Mouse (Mus musculus): Measurements from ENCODE around the gene Anxa2. TPM values are rescaled to one million over a fixed set of nuclear protein-coding genes. Genes with fewer than 3 reads are reported as not detected.

Anxa2 gene
- polyA plus RNA-seq, 1 experiment from 2014 or later = 387 TPM

- Histone ChIP-seq H3K27ac (ENCODE audit: poor library complexity, severe bottlenecking) (no peak overlapping the region), H3K9ac (no peak overlapping the region), H3K4me2 (no peak overlapping the region), H3K9me3 (replicated peaks) (no peaks in the 10 kb centered on the region), H3K36me3 (no peaks in the 10 kb centered on the region), H3K4me1 (replicated peaks) (peaks cover 14% of the 10 kb centered on the region), H3K4me3 (no peak overlapping the region), H3K27me3 (replicated peaks) (no peaks in the 10 kb centered on the region)
- no peak for ATAC-seq (ENCODE audit: insufficient number of reproducible peaks, low FRiP score)
- WGBS = 89% methylated on average over 9 of the region's 9 CpGs
These were observed 2.8 kb upstream of the Anxa2 start for GRCm38 (mm10) chr9:69450636-69451035.

GRCm38 (mm10) chr9:69451886-69452810 lies 1.3 kb upstream of the Anxa2 start:
- H3K4me1 ChIP-seq (replicated peaks) = peaks cover 29% of the 10 kb centered on the region
- no peak overlapping the region for H3K27ac ChIP-seq (ENCODE audit: poor library complexity, severe bottlenecking)
- 85% methylated on average over 10 of the region's 10 CpGs for WGBS
- H3K4me2 ChIP-seq = no peak overlapping the region
- no peaks in the 10 kb centered on the region for H3K9me3 ChIP-seq (replicated peaks)
- H3K4me3 ChIP-seq = no peak overlapping the region
- no peak overlapping the region for H3K9ac ChIP-seq
- no peaks in the 10 kb centered on the region for H3K27me3 ChIP-seq (replicated peaks)
- 0 out of 2 replicates have a peak, but pooled peaks cover 3% of the 10 kb centered on the region for H3K36me3 ChIP-seq
- no peak for ATAC-seq (ENCODE audit: insufficient number of reproducible peaks, low FRiP score)

GRCm38 (mm10) chr9:69453901-69454666 lies 664 bp downstream of the Anxa2 start:
- H3K9me3 ChIP-seq (replicated peaks) = no peaks in the 10 kb centered on the region
- H3K27ac ChIP-seq (ENCODE audit: poor library complexity, severe bottlenecking) = peak overlapping the region; percentile 94
- peak; percentile 62 for ATAC-seq (ENCODE audit: insufficient number of reproducible peaks, low FRiP score)
- peak overlapping the region; percentile 78 for H3K4me3 ChIP-seq
- 0 out of 2 replicates have a peak, but pooled peaks cover 3% of the 10 kb centered on the region for H3K36me3 ChIP-seq
- peaks cover 46% of the 10 kb centered on the region for H3K4me1 ChIP-seq (replicated peaks)
- no peaks in the 10 kb centered on the region for H3K27me3 ChIP-seq (replicated peaks)
- H3K9ac ChIP-seq = peak overlapping the region; percentile 86
- whole genome bisulfite sequencing = 1% methylated on average over 31 of the region's 32 CpGs
- H3K4me2 ChIP-seq = peak overlapping the region; percentile 75

- 48% methylated on average over 4 of the region's 4 CpGs for WGBS
These were observed 1.3 kb downstream of the Anxa2 start for GRCm38 (mm10) chr9:69454691-69455090.

DNA sequence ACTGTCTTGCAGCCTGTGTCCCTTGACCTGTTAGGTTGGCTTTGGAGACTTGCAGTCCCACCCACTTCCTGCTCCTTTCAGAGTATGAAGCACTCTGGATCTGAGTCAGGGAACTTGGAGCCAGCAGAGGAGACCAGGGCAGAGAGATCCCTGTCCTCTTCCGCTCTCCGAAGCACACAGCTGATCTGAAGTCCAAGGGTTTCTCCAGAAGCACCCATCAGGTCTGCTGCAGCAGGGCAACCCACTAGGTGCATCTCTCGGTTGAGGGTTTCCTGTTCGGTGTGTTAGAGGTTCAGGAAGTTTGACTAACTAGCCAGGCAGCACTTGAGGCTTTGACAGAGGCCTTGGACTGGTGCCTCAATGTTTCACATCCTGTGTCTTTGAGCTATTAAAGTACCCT lies 2.0 kb downstream of the Anxa2 start:
- peak overlapping the region; percentile 78 for H3K4me3 ChIP-seq
- 41% methylated on average over 4 of the region's 4 CpGs for WGBS
- H3K9ac ChIP-seq = peak overlapping the region; percentile 60; the same call in 1 of the 2 replicates
- H3K9me3 ChIP-seq (replicated peaks) = no peaks in the 10 kb centered on the region
- peak overlapping the region; percentile 78 for H3K27ac ChIP-seq (ENCODE audit: poor library complexity, severe bottlenecking)
- H3K27me3 ChIP-seq (replicated peaks) = no peaks in the 10 kb centered on the region
- H3K4me2 ChIP-seq = peak overlapping the region; percentile 75
- H3K4me1 ChIP-seq (replicated peaks) = peaks cover 59% of the 10 kb centered on the region
- ATAC-seq (ENCODE audit: insufficient number of reproducible peaks, low FRiP score) = no peak
- peaks cover 13% of the 10 kb centered on the region for H3K36me3 ChIP-seq

More at GRCm38 (mm10) chr9:69454691-69455090, 1.3 kb downstream of the Anxa2 start:
- ATAC-seq (ENCODE audit: insufficient number of reproducible peaks, low FRiP score) = no peak
- H3K27ac ChIP-seq (ENCODE audit: poor library complexity, severe bottlenecking) = peak overlapping the region; percentile 94
- no peaks in the 10 kb centered on the region for H3K9me3 ChIP-seq (replicated peaks)
- H3K27me3 ChIP-seq (replicated peaks) = no peaks in the 10 kb centered on the region
- H3K4me3 ChIP-seq = peak overlapping the region; percentile 78
- H3K4me2 ChIP-seq = peak overlapping the region; percentile 75
- peak overlapping the region; percentile 86 for H3K9ac ChIP-seq
- peaks cover 52% of the 10 kb centered on the region for H3K4me1 ChIP-seq (replicated peaks)
- peaks cover 6% of the 10 kb centered on the region; the same call in 1 of the 2 replicates for H3K36me3 ChIP-seq

GRCm38 (mm10) chr9:69456406-69457075 lies 3.1 kb downstream of the Anxa2 start:
- Histone ChIP-seq H3K9me3 (replicated peaks) (no peaks in the 10 kb centered on the region), H3K27me3 (replicated peaks) (no peaks in the 10 kb centered on the region), H3K36me3 (peaks cover 19% of the 10 kb centered on the region), H3K4me2 (peak overlapping the region; percentile 75), H3K4me3 (no peak overlapping the region), H3K4me1 (replicated peaks) (peaks cover 60% of the 10 kb centered on the region), H3K9ac (no peak overlapping the region), H3K27ac (ENCODE audit: poor library complexity, severe bottlenecking) (peak overlapping the region; percentile 83)
- no peak for ATAC-seq (ENCODE audit: insufficient number of reproducible peaks, low FRiP score)
- WGBS = 74% methylated on average over 15 of the region's 15 CpGs

- Histone ChIP-seq H3K27ac (ENCODE audit: poor library complexity, severe bottlenecking) (peak overlapping the region; percentile 83), H3K27me3 (replicated peaks) (no peaks in the 10 kb centered on the region), H3K36me3 (peaks cover 21% of the 10 kb centered on the region), H3K4me2 (peak overlapping the region; percentile 75), H3K4me1 (replicated peaks) (peaks cover 60% of the 10 kb centered on the region), H3K9ac (no peak overlapping the region), H3K9me3 (replicated peaks) (no peaks in the 10 kb centered on the region), H3K4me3 (no peak overlapping the region)
- WGBS = 85% methylated on average over 3 of the region's 3 CpGs
- ATAC-seq (ENCODE audit: insufficient number of reproducible peaks, low FRiP score) = no peak
These were observed 3.7 kb downstream of the Anxa2 start for GRCm38 (mm10) chr9:69457143-69457542.

GRCm38 (mm10) chr9:69457747-69458625 lies 4.6 kb downstream of the Anxa2 start:
- Histone ChIP-seq H3K9me3 (replicated peaks) (no peaks in the 10 kb centered on the region), H3K27ac (ENCODE audit: poor library complexity, severe bottlenecking) (peak overlapping the region; percentile 83), H3K36me3 (peaks cover 24% of the 10 kb centered on the region), H3K9ac (peak overlapping the region; percentile 56; the same call in 1 of the 2 replicates), H3K4me3 (0 out of 2 replicates have a peak overlapping the region, but pooled peaks have one; percentile 3), H3K4me2 (peak overlapping the region; percentile 46), H3K27me3 (replicated peaks) (no peaks in the 10 kb centered on the region), H3K4me1 (replicated peaks) (peaks cover 58% of the 10 kb centered on the region)
- 33% methylated on average over 14 of the region's 14 CpGs for WGBS
- no peak for ATAC-seq (ENCODE audit: insufficient number of reproducible peaks, low FRiP score)

GRCm38 (mm10) chr9:69458982-69459381 lies 5.6 kb downstream of the Anxa2 start:
- H3K9ac ChIP-seq = peak overlapping the region; percentile 40; the same call in 1 of the 2 replicates
- H3K4me3 ChIP-seq = no peak overlapping the region
- H3K27me3 ChIP-seq (replicated peaks) = no peaks in the 10 kb centered on the region
- peak overlapping the region; percentile 43 for H3K4me2 ChIP-seq
- peaks cover 24% of the 10 kb centered on the region for H3K36me3 ChIP-seq
- WGBS = 25% methylated on average over 2 of the region's 2 CpGs
- no peaks in the 10 kb centered on the region for H3K9me3 ChIP-seq (replicated peaks)
- ATAC-seq (ENCODE audit: insufficient number of reproducible peaks, low FRiP score) = no peak
- peaks cover 55% of the 10 kb centered on the region for H3K4me1 ChIP-seq (replicated peaks)
- peak overlapping the region; percentile 61 for H3K27ac ChIP-seq (ENCODE audit: poor library complexity, severe bottlenecking)

DNA sequence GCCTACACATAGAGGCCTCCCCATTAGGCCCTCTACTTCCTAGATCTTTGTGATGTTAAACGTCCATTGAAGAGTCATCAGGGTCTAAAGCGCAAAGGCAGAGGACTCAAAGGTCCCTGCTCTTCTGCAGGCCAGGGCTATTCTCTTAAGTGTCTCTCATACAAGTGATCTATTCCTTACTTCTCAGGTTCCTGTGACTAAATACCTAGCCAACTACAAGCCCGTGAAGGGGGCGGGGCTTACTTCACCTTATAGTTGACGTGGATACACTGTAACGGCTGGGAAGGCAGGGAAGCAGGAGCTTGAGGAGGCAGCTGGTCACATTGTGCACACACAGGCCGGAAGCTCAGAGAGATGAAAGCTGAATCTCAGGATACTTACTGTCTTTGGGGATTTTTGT lies 6.5 kb downstream of the Anxa2 start:
- peaks cover 54% of the 10 kb centered on the region for H3K4me1 ChIP-seq (replicated peaks)
- peaks cover 24% of the 10 kb centered on the region for H3K36me3 ChIP-seq
- ATAC-seq (ENCODE audit: insufficient number of reproducible peaks, low FRiP score) = no peak
- no peaks in the 10 kb centered on the region for H3K9me3 ChIP-seq (replicated peaks)
- H3K27ac ChIP-seq (ENCODE audit: poor library complexity, severe bottlenecking) = no peak overlapping the region
- WGBS = 82% methylated on average over 7 of the region's 7 CpGs
- H3K27me3 ChIP-seq (replicated peaks) = no peaks in the 10 kb centered on the region
- H3K4me3 ChIP-seq = no peak overlapping the region
- no peak overlapping the region for H3K9ac ChIP-seq
- H3K4me2 ChIP-seq = no peak overlapping the region
